ENCODE assay signal across 16 mouse cellular contexts in genomic region chr11:23078541-23078940, GRCm38 (mm10).
"Had no signal": no experiment of that assay in that cellular context is flagged by ENCODE, and none has a peak within 500 bp of the region (broad histone marks: within the 10 kb centered on the region; RNA-seq: fewer than 3 reads in every experiment).

No protein-coding gene starts in this region.

- H3K36me3 ChIP-seq: neural tube, embryonic 13.5 days; neural tube, embryonic 15.5 days; stomach, embryonic 15.5 days had no signal

- H3K27me3 ChIP-seq: neural tube, embryonic 13.5 days; neural tube, embryonic 15.5 days; stomach, embryonic 15.5 days had no signal

- H3K9me3 ChIP-seq: neural tube, embryonic 13.5 days; neural tube, embryonic 15.5 days; stomach, embryonic 15.5 days had no signal

- DNase-seq: retina, postnatal 1 day; right cerebral cortex, adult 18-20 months; right cerebral cortex, postnatal 14 days; right cerebral cortex, postnatal 25 days; right cerebral cortex, postnatal 4 days; spleen, adult 18-20 months; thymus, adult 18-20 months; thymus, adult 2 months; thymus, postnatal 14 days; thymus, postnatal 25 days; thymus, postnatal 36 days; thymus, postnatal 4 days had no signal

- H3K4me3 ChIP-seq: neural tube, embryonic 13.5 days; neural tube, embryonic 15.5 days; stomach, embryonic 15.5 days had no signal

- H3K27ac ChIP-seq: neural tube, embryonic 13.5 days; neural tube, embryonic 15.5 days; stomach, embryonic 15.5 days; stomach, postnatal 0 days had no signal

- H3K4me1 ChIP-seq: neural tube, embryonic 15.5 days; stomach, embryonic 15.5 days had no signal

- H3K9ac ChIP-seq: neural tube, embryonic 13.5 days; neural tube, embryonic 15.5 days; stomach, embryonic 15.5 days had no signal

- H3K4me2 ChIP-seq: neural tube, embryonic 13.5 days; neural tube, embryonic 15.5 days; stomach, embryonic 15.5 days had no signal
